Mouse (Mus musculus): ENCODE results near the gene Gm11758.
"Not testable (repeated sequence)": the region's sequence is repeated elsewhere in the genome, so short reads cannot be mapped to it uniquely, and the experiment has no call there.

Gene Gm11758

GRCm38 (mm10) chr4:73876166-73876565 lies at the start of gene Gm11758:
TSS of gene Gm11758 (minus strand) at chr4:73876266.
- not testable (repeated sequence) for DNase-seq

GRCm38 (mm10) chr4:73920660-73921059 lies 44.6 kb upstream of the Gm11758 start, which contains the start of gene Gm11756:
TSS of gene Gm11756 (minus strand) at chr4:73920760.
- not testable (repeated sequence) for DNase-seq

- not testable (repeated sequence) for DNase-seq
Measured at GRCm38 (mm10) chr4:73905853-73906252, 29.8 kb upstream of the Gm11758 start, which contains the start of gene Gm13871. TSS of gene Gm13871 (minus strand) at chr4:73905953.

GRCm38 (mm10) chr4:73891012-73891411 lies 14.9 kb upstream of the Gm11758 start, which contains the start of gene Gm11757:
TSS of gene Gm11757 (minus strand) at chr4:73891112.
- DNase-seq = not testable (repeated sequence)

- no peak for DNase-seq
Measured at GRCm38 (mm10) chr4:73826587-73826986, 49.5 kb downstream of the Gm11758 start.
